Mouse (Mus musculus): ENCODE data around the gene Lcn5. TPM values are rescaled to one million over a fixed set of nuclear protein-coding genes. Genes with fewer than 3 reads are reported as not detected.

The Lcn5 gene
- polyA plus RNA-seq (2015; fragmentation: Nextera tagmentation; extraction: Ambion mirVana) = not detected in 2 replicates

DNA sequence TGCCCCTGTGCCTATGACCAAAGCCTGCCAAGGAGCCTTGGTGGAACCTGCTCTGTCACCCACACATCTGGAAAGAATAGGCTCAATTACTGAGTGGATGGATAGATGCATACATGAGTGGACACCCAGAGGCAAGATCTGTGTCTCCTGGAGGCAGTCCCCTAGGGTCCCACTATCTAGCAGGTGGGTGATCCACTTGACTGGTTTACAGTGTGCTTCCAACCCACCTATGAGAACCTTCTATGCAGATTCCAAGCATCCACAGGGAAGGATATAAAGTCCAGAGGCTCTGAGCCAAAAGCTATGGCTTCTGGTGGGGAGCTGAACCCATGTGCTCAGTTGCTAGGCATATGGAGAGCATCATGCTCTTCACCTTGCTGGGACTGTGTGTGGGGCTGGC lies at the start of gene Lcn5:
TSS of gene Lcn5 (plus strand) at position 301 of the 400 bp plus-strand sequence.

DNA sequence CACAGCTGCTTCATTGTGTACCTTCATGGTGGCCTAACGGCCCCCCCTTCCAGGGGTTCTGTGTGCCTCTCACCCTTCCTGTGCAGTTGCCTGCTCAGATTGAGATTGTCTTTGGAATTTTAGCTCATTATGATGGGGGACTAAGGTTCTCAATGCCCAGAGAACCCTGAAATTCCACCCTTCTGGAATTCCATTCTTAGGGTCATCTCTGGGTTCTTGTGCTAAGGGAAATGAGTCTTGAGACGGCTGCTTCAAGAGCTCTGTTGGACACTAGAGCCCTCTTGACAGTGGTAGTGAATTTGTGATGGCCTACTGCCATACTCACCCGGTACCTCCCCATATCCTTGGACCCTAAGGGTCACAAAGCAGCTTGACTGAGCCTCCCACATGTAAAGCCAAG lies 40.2 kb upstream of the Lcn5 start, which contains the start of gene Ccdc183:
TSS of gene Ccdc183 (minus strand) at position 101 of the 400 bp plus-strand sequence.

DNA sequence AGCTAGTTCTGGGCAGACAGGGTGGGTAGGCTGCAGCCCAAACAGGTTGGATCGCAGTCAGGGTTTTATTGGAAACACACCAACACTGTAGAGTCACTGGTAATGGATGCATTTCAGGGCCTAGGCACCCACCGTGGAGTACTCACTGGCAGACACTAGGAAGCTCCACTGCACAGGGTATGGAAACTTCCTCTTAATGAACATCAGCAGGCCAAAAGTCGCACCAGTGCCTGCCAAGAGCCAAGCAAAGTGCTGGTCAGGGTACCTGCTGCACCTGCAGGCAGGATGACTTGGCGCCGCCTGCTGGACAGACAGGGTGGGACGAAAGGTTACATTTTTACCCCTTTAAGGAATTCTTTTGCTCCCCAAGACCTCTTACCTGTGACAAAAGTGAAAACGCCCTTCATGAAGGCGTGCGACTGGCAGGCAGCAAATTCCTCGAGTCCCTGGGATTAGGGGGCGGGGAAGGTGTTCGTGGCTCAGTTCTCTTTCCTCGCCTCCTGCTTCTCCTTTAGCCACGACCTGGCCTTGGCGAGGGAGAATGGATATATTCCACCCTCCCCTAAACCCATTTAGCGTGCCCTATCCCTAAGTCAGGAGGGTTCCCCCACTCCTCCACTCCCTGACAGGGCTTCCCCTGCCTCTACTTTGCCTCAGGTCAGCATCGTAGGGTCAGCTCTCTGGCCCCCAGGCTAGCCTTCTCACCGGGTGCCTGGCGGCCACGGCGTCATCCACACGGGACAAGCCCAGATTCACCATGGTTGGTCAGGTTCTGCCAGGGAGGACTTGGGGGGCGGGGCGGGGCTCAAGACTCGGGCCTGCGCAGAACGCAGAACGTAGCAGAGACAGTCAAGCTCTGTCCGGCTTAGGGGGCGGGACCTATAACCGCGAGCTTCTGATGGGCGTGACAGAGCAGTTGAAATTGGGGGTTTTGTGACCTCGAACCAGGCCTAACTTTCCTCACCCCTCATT lies 36.2 kb upstream of the Lcn5 start, which contains the start of gene Tmem141:
TSS of gene Tmem141 (minus strand) at position 777 of the 972 bp plus-strand sequence.

DNA sequence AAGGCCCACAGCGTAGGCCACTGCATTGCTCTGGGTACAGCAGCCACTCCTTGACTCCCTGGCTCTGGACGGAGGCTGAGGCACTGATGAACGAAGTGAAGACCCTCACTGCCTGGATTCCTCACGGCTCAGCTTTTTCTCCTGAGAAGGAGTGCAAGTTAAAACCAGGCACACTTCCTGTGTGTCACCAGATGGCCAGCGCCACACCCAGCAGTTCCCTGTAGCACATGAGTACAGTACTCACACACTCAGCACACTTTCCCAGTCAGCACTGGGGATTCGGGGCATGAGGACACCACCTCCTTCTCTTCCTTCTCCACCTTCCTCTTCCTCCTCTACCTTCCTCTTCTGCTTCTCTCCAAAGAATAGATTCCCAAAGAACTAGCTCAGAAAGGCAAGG lies 29.9 kb upstream of the Lcn5 start, which contains the start of gene Fcna:
TSS of gene Fcna (minus strand) at position 220 of the 400 bp plus-strand sequence.

DNA sequence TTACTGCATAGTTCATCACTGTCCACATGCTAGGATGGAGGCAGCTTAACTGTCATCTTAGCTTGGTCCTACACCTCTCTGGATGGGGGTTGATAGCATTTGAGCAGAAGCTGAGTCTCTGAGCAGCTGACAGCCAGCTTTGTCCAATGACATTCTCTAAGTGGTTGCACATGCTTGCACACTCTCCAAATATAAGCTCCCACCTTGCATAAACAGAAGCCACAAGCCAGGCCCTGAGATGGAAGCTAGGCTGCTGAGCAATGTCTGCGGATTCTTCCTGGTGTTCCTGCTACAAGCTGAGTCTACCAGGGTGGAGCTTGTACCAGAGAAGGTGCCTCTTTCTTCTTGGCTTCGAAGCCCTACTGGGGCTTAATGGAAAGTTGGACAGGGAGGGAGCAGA lies 4.8 kb upstream of the Lcn5 start, which contains the start of gene Lcn8:
TSS of gene Lcn8 (plus strand) at position 219 of the 400 bp plus-strand sequence.

DNA sequence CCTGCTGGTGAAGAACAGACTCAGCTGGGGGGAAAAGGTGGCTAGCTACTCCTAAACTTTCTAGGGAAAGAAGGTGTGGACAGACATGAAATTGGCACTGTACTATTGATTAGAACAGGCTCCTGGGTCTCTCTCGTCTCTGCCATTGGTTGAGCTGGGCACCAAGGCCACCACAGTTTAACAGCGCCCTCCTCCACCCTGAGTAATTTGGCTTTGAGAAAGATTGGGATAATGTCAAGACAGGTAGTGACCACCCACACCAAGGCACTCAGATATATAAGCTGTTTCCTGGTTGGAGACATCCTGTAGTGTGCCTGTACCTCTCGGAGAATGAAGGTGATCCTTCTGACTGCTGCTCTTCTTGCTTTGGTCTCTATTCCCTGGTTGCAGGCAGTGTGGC lies 18.7 kb downstream of the Lcn5 start, which contains the start of gene Lcn6:
TSS of gene Lcn6 (plus strand) at position 301 of the 400 bp plus-strand sequence.

DNA sequence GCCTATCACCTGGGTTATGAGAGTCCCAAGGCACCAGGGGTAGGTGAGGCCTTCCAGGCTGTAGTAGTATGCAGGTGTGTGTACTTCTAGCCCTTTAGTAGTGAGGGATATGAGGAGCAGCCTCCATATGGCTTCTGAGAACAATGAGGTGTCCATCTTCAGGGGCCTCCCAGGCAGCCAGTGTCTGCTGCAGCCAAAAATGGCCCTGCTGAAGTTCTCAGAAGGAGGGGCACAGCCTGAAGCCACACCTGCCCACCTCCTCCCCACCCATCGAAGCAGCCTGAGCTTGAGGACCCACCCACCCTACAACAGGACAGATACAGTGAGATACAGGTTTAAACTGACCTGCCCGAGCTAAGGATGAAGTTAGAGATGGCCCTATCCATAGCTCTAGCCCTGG lies 24.7 kb downstream of the Lcn5 start, which contains the start of gene Lcn10:
TSS of gene Lcn10 (plus strand) at position 301 of the 400 bp plus-strand sequence.

DNA sequence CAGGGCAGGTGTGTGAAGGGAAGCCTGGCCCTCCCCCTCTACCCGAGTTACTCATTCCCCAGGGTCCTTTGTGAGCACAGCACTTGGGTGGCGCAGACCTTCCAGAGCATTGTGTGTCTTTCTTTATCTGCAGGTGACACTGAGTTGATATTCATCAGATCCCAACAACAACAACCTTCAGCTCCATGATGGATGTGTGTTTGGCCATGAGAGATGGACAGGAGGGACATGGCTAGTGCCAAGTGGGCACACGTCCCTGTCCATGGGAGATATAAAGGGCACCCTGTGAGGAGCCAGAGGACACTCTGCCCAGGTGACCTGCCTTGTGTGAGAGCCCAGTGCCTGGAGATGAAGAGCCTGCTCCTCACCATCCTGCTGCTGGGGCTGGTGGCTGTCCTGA lies 42.0 kb downstream of the Lcn5 start, which contains the start of gene Obp2a:
TSS of gene Obp2a (plus strand) at position 301 of the 400 bp plus-strand sequence.

DNA sequence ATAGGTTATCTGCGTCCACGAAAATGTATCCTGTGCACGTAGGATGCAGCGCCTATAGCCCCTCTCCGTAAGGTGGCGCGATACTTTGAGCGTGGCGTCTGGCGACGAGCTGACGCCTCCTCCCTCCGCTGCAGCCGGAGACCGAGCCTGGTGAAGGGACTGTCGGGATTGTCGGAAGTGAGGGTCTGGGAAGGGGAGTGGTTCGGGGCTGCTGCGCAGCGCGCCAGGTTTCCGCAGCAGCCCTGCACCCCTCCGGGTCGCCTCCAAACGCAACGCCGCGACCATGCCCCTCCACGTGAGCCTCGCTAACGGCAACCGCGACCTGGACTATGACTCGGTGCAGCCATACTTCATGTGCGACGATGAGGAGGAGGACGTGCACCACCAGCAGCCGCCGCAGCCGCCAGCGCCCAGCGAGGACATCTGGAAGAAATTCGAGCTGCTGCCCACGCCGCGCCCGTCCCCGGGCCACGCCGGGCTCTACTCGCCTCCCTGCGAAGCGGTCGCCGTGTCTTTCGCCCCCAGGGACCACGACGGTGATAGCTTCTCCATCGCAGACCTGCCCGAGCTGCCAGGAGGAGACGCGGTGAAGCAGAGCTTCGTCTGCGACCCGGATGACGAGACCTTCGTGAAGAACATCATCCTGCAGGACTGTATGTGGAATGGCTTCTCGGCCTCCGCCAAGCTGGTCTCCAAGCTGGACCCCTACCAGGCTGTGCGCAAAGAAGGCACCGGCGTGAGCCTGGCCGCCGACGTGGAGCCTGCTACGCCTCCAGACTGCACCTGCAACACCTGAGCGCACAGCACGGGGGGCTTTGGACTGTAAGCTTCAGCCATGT lies 49.1 kb downstream of the Lcn5 start, which contains the start of gene Bmyc:
TSS of gene Bmyc (plus strand) at position 97 of the 839 bp plus-strand sequence.

Other genes with a start within 250 kb of the Lcn5 start
- 0.08 TPM in 1 of 2 replicates, not detected in the other for gene Fut7, start 234.7 kb upstream of the Lcn5 start, polyA plus RNA-seq (2015; fragmentation: Nextera tagmentation; extraction: Ambion mirVana)
- 1.5 and 1.6 TPM in 2 replicates for gene Abca2, start 229.2 kb upstream of the Lcn5 start, polyA plus RNA-seq (2015; fragmentation: Nextera tagmentation; extraction: Ambion mirVana)
- 10.4 and 12.0 TPM in 2 replicates for gene Clic3, start 201.1 kb upstream of the Lcn5 start, polyA plus RNA-seq (2015; fragmentation: Nextera tagmentation; extraction: Ambion mirVana)
- 34.9 and 35.2 TPM in 2 replicates for gene Paxx, start 196.9 kb upstream of the Lcn5 start, polyA plus RNA-seq (2015; fragmentation: Nextera tagmentation; extraction: Ambion mirVana)
- gene Ptgds, start 187.9 kb upstream of the Lcn5 start, polyA plus RNA-seq (2015; fragmentation: Nextera tagmentation; extraction: Ambion mirVana) = 0.47 and 0.68 TPM in 2 replicates
- not detected in 2 replicates for gene Lcn12, start 164.0 kb upstream of the Lcn5 start, polyA plus RNA-seq (2015; fragmentation: Nextera tagmentation; extraction: Ambion mirVana)
- 68.9 and 70.0 TPM in 2 replicates for gene Fbxw5, start 157.2 kb upstream of the Lcn5 start, polyA plus RNA-seq (2015; fragmentation: Nextera tagmentation; extraction: Ambion mirVana)
- gene C8g, start 156.2 kb upstream of the Lcn5 start, polyA plus RNA-seq (2015; fragmentation: Nextera tagmentation; extraction: Ambion mirVana) = 1.8 and 3.6 TPM in 2 replicates
- 15.1 and 15.8 TPM in 2 replicates for gene Traf2, start 111.0 kb upstream of the Lcn5 start, polyA plus RNA-seq (2015; fragmentation: Nextera tagmentation; extraction: Ambion mirVana)
- gene Edf1, start 100.1 kb upstream of the Lcn5 start, polyA plus RNA-seq (2015; fragmentation: Nextera tagmentation; extraction: Ambion mirVana) = 285 and 297 TPM in 2 replicates
- 0.19 and 1.1 TPM in 2 replicates for gene Mamdc4, start 83.1 kb upstream of the Lcn5 start, polyA plus RNA-seq (2015; fragmentation: Nextera tagmentation; extraction: Ambion mirVana)
- 78.4 and 95.7 TPM in 2 replicates for gene Phpt1, start 82.7 kb upstream of the Lcn5 start, polyA plus RNA-seq (2015; fragmentation: Nextera tagmentation; extraction: Ambion mirVana)
- gene Ajm1, start 76.2 kb upstream of the Lcn5 start, polyA plus RNA-seq (2015; fragmentation: Nextera tagmentation; extraction: Ambion mirVana) = 0.05 TPM in 1 of 2 replicates, not detected in the other
- 31.5 and 33.2 TPM in 2 replicates for gene Rabl6, start 49.4 kb upstream of the Lcn5 start, polyA plus RNA-seq (2015; fragmentation: Nextera tagmentation; extraction: Ambion mirVana)
- gene Ccdc183, start 40.3 kb upstream of the Lcn5 start, polyA plus RNA-seq (2015; fragmentation: Nextera tagmentation; extraction: Ambion mirVana) = 0.23 and 0.37 TPM in 2 replicates
- gene Tmem141, start 35.9 kb upstream of the Lcn5 start, polyA plus RNA-seq (2015; fragmentation: Nextera tagmentation; extraction: Ambion mirVana) = 61.4 and 62.3 TPM in 2 replicates
- 55.5 and 333 TPM in 2 replicates for gene Fcna, start 29.9 kb upstream of the Lcn5 start, polyA plus RNA-seq (2015; fragmentation: Nextera tagmentation; extraction: Ambion mirVana)
- 1.5 and 2.1 TPM in 2 replicates for gene Lcn8, start 4.8 kb upstream of the Lcn5 start, polyA plus RNA-seq (2015; fragmentation: Nextera tagmentation; extraction: Ambion mirVana)
- 0.34 and 0.50 TPM in 2 replicates for gene Lcn6, start 18.8 kb downstream of the Lcn5 start, polyA plus RNA-seq (2015; fragmentation: Nextera tagmentation; extraction: Ambion mirVana)
- gene Lcn10, start 24.8 kb downstream of the Lcn5 start, polyA plus RNA-seq (2015; fragmentation: Nextera tagmentation; extraction: Ambion mirVana) = 0.57 and 0.71 TPM in 2 replicates
- not detected in 2 replicates for gene Obp2a, start 42.1 kb downstream of the Lcn5 start, polyA plus RNA-seq (2015; fragmentation: Nextera tagmentation; extraction: Ambion mirVana)
- gene Bmyc, start 48.8 kb downstream of the Lcn5 start, polyA plus RNA-seq (2015; fragmentation: Nextera tagmentation; extraction: Ambion mirVana) = 61.4 and 71.3 TPM in 2 replicates
- not detected in 2 replicates for gene Obp2b, start 79.1 kb downstream of the Lcn5 start, polyA plus RNA-seq (2015; fragmentation: Nextera tagmentation; extraction: Ambion mirVana)
- gene Lcn3, start 107.6 kb downstream of the Lcn5 start, polyA plus RNA-seq (2015; fragmentation: Nextera tagmentation; extraction: Ambion mirVana) = not detected in 2 replicates
- gene Lcn11, start 119.1 kb downstream of the Lcn5 start, polyA plus RNA-seq (2015; fragmentation: Nextera tagmentation; extraction: Ambion mirVana) = not detected in 2 replicates
- gene Gm13539, start 124.3 kb downstream of the Lcn5 start, polyA plus RNA-seq (2015; fragmentation: Nextera tagmentation; extraction: Ambion mirVana) = not detected in 2 replicates
- not detected in 2 replicates for gene Glt6d1, start 157.9 kb downstream of the Lcn5 start, polyA plus RNA-seq (2015; fragmentation: Nextera tagmentation; extraction: Ambion mirVana)
- not detected in 2 replicates for gene Lcn9, start 165.2 kb downstream of the Lcn5 start, polyA plus RNA-seq (2015; fragmentation: Nextera tagmentation; extraction: Ambion mirVana)
- not detected in 2 replicates for gene Sohlh1, start 189.3 kb downstream of the Lcn5 start, polyA plus RNA-seq (2015; fragmentation: Nextera tagmentation; extraction: Ambion mirVana)
- gene Kcnt1, start 205.8 kb downstream of the Lcn5 start, polyA plus RNA-seq (2015; fragmentation: Nextera tagmentation; extraction: Ambion mirVana) = 1.5 and 2.8 TPM in 2 replicates